Mouse (Mus musculus) liver, adult 2 months (tissue): ENCODE data around the gene Acer3. TPM values are rescaled to one million over a fixed set of nuclear protein-coding genes. Genes with fewer than 3 reads are reported as not detected.
A peak's percentile ranks its signal among the peaks of the same experiment; 100 is the strongest.

ENCODE experiments used
- DNase-seq: peaks from one replicate; pipeline ENCODE4 v3.0.0-alpha.2; 2011; ENCODE audit warnings: low read depth, low spot score; ENCODE audit errors: extremely low read depth
- H3K27ac ChIP-seq: fragments of 200-500 bp; replicated peaks from 2 replicates; pipeline ENCODE4 v1.5.1; 2012; ENCODE audit warnings: low read depth, mild to moderate bottlenecking, control low read depth, inconsistent platforms, low read length; ENCODE audit not compliant: insufficient read depth
- H3K27me3 ChIP-seq: fragments of 200-500 bp; 2 replicates; pipeline ENCODE4 v1.6.1; 2012; ENCODE audit warnings: mild to moderate bottlenecking, moderate library complexity, low read length, inconsistent platforms; ENCODE audit not compliant: control insufficient read depth, insufficient read depth
- H3K36me3 ChIP-seq: fragments of 200-500 bp; 2 replicates; pipeline ENCODE4 v1.6.1; 2012; ENCODE audit warnings: low read length, inconsistent platforms; ENCODE audit not compliant: control insufficient read depth, insufficient read depth
- H3K4me1 ChIP-seq: fragments of 200-500 bp; 2 replicates; pipeline ENCODE4 v1.6.1; 2011; ENCODE audit warnings: low read length; ENCODE audit not compliant: control insufficient read depth, insufficient read depth
- H3K4me3 ChIP-seq: fragments of 200-500 bp; 2 replicates; pipeline ENCODE4 v1.5.1; 2011; ENCODE audit warnings: low read depth, mild to moderate bottlenecking, control low read depth, low read length, moderate library complexity; ENCODE audit not compliant: insufficient read depth
- H3K79me2 ChIP-seq: fragments of 200-500 bp; 2 replicates; pipeline ENCODE4 v1.6.1; 2012; ENCODE audit warnings: inconsistent platforms, mild to moderate bottlenecking, low read length, moderate library complexity; ENCODE audit not compliant: control insufficient read depth, insufficient read depth
- H3K9ac ChIP-seq: fragments of 200-500 bp; 2 replicates; pipeline ENCODE4 v1.6.1; 2012; ENCODE audit warnings: low read depth, mild to moderate bottlenecking, control low read depth, inconsistent platforms, low read length
- CTCF ChIP-seq: fragments of 200-500 bp; IDR thresholded peaks from 2 replicates; pipeline ENCODE4 v1.5.1; 2011; ENCODE audit warnings: low read depth, low read length, control low read depth
- POLR2A ChIP-seq: fragments of 200-500 bp; IDR thresholded peaks from 2 replicates; pipeline ENCODE4 v1.6.1; 2011; ENCODE audit warnings: low read length, control low read depth; ENCODE audit not compliant: insufficient read depth; ENCODE audit errors: extremely low read depth
- WGBS: fragments of 180-500 bp; shearing (Covaris S2); methylation state at CpG from one replicate; pipeline ENCODE4 v1.1.7; 2018; 5-methylcytosine and 5-hydroxymethylcytosine counted together
- polyA plus RNA-seq: library from polyadenylated mRNA; depleted of rRNA; stranded (reverse); fragments of >200 nt; gene quantifications from 2 replicates; pipeline ENCODE4 v1.2.3, GENCODE M21; 2012
- total RNA-seq: library from RNA; depleted of rRNA; stranded (reverse); fragments of >200 nt; gene quantifications from 2 replicates; pipeline ENCODE4 v1.2.3, GENCODE M21; 2014

Acer3 gene
- total and polyA plus RNA-seq, 2 experiments: 7.4 to 19.7 TPM

DNA sequence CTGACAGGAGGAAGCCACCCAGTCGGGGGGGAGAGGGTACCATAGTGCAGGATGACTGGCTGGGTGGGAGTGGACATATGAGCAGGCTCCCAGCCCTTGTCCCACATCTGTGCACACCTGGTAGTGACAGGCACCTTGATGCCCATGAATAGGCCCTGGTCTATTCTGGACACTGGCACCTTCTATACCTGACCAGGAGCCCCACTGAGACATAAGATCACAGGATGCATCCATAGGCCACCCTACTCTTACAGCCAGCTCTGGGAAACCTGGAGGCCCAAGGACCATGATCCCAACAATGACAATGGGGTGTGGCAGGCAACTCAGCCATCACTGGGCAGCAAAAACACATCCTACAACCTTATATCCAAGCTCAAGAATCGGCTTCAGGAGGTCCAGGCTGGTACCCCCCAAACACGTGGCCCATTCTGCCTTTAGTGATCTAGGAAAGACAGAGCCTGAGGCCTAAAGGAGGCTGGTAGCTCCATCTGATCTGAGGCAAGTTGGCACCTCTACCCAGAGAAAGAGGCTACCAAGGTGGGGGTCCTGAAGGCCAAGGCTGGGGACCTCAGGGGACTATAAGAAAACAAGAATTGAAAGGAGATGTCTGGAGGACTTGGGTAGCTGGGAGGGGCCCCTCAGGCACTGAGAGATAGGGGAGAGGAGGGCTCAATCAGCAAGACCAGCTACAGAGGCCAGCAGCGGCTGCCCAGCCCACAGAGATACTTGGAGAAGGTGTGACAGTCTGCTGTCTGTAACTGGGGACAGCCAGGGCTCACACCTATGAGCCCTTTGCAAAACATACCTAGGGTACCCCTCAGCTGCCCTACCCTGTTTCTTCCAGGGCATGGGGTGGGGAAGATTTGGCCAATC, 145.9 kb downstream of the Acer3 start:
- no peak for TF ChIP-seq POLR2A
- Histone ChIP-seq H3K79me2 (no peaks in the 10 kb centered on the region), H3K9ac (no peak overlapping the region), H3K36me3 (no peaks in the 10 kb centered on the region), H3K4me1 (peaks cover 17% of the 10 kb centered on the region), H3K4me3 (no peak overlapping the region), H3K27ac (no peak overlapping the region), H3K27me3 (no peaks in the 10 kb centered on the region)
- no peak for DNase-seq
- 92% methylated on average over 4 of the region's 4 CpGs for WGBS

DNA sequence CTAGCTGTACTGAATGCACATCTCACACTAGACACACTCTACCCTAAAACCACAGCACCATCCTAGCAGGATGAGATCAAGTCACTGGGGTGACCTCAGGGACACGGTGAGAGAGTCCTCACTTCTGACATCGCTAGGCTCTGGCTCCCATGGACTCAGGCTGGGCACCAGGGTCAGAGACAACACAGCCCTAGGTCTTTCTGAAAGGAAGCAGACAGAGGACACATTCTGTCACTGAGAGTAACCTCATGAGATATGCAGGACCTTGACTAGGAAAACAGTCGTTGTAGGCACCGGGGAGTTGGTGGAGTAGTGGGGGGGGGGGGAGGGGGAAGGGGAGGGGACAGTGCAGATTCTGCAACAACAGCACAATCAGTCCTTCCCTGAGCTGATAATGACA, 147.6 kb downstream of the Acer3 start:
- TF ChIP-seq POLR2A: no peak
- peaks cover 10% of the 10 kb centered on the region; the same call in 1 of the 2 replicates for H3K4me1 ChIP-seq
- no peak for DNase-seq
- no peak overlapping the region for H3K27ac ChIP-seq
- no peak overlapping the region for H3K4me3 ChIP-seq
- H3K36me3 ChIP-seq: no peaks in the 10 kb centered on the region
- H3K27me3 ChIP-seq: no peaks in the 10 kb centered on the region
- no peaks in the 10 kb centered on the region for H3K79me2 ChIP-seq
- 55% methylated on average over 4 of the region's 4 CpGs for WGBS
- H3K9ac ChIP-seq: no peak overlapping the region

DNA sequence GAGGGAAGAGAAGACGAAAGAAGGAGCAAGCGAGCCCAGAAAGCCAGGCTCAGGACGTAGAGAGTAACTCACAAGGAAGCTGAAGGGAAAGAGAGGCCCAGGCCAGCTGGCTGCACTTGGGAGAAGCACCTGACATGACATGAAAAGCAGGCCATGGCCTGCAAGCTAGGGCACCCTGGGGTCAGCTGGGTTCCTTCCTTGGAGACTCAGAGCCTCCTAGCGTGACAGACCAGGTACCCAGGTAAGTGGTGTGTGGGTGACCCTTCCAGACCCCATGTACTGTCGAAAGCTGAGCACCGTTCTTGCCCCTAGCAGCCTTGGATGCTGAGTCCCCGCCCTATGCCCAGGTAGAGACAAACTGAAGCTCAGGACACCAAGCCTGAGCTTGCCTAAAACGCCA, 148.3 kb downstream of the Acer3 start:
- Histone ChIP-seq H3K4me1 (peaks cover 10% of the 10 kb centered on the region; the same call in 1 of the 2 replicates), H3K4me3 (no peak overlapping the region), H3K27me3 (no peaks in the 10 kb centered on the region), H3K9ac (no peak overlapping the region), H3K27ac (no peak overlapping the region), H3K79me2 (no peaks in the 10 kb centered on the region), H3K36me3 (no peaks in the 10 kb centered on the region)
- DNase-seq: no peak
- WGBS: 95% methylated on average over 8 of the region's 8 CpGs
- TF ChIP-seq POLR2A (no peak), CTCF (no peak)

DNA sequence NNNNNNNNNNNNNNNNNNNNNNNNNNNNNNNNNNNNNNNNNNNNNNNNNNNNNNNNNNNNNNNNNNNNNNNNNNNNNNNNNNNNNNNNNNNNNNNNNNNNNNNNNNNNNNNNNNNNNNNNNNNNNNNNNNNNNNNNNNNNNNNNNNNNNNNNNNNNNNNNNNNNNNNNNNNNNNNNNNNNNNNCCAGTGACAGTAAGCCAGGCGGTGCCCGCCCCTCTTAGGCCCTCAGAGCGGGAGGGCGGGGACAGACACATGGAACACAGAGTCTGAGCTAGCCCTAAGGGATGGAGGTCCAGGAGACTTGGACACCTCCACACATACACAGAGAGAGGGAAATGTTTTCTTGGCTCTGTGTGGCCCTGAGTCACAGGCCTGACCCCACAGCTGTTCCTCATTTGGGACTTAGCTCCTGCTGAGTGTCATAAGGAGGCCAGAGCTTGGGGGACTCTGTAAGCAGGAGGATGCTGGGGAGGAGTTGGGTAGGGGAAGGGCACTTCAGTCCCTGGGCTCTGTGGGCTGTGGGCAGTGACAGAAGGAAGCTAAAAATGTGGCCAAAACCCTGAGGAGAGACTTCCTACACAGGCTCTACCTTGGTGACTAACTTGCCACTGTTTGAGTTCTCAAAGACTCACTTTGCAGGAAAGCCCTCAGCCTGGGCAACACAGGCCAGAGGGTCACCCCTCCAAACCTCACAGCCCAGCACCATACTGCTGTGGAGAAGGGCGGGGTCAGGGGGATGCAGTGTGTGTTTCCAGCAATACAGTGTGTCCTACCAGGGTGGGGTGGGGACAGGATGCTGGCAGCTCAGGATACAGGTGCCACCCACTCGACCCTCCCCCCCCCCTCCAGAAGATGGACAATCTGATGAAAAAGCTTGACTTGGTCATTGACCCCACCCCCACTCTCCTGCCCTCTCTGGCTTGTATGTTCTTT, 149.6 kb downstream of the Acer3 start:
- Histone ChIP-seq H3K27me3 (no peaks in the 10 kb centered on the region), H3K4me3 (no peak overlapping the region), H3K9ac (no peak overlapping the region), H3K36me3 (no peaks in the 10 kb centered on the region), H3K27ac (peak overlapping the region; percentile 8; the same call in 1 of the 2 replicates), H3K4me1 (peaks cover 7% of the 10 kb centered on the region; the same call in 1 of the 2 replicates), H3K79me2 (no peaks in the 10 kb centered on the region)
- no peak for DNase-seq
- TF ChIP-seq CTCF (no peak), POLR2A (no peak)
- WGBS: 76% methylated on average over 6 of the region's 6 CpGs

DNA sequence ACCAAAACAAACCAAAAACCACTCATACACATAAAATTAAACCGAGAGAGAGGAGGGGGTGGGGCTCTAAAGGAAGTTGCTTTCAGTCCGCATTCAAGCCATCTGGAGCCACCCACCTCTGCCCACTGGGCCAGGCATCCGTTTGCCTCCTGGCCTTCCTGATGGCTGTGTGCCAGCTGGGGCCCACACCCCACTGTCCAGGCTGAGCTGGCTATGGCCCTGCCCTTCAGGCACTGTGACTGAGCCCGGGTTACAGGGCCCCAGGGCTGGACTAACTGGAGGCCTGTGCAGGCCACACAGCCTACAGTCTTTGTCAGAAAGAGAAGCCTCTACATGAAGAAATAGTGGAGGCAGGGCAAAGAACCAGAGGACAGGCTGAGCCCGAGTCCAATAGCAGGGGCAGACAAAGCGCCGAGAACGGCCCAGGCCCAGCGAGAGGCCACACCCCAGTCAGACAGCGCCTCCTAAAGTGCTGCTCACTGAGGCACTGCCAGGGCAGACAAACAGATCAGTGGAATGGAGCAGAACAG, 155.9 kb downstream of the Acer3 start:
- H3K79me2 ChIP-seq: no peaks in the 10 kb centered on the region
- TF ChIP-seq POLR2A (no peak), CTCF (no peak)
- H3K4me3 ChIP-seq: no peak overlapping the region
- H3K27ac ChIP-seq: no peak overlapping the region
- 53% methylated on average over 10 of the region's 10 CpGs for WGBS
- no peaks in the 10 kb centered on the region for H3K27me3 ChIP-seq
- no peak overlapping the region; the same call in 1 of the 2 replicates for H3K9ac ChIP-seq
- H3K4me1 ChIP-seq: peaks cover 4% of the 10 kb centered on the region; the same call in 1 of the 2 replicates
- no peaks in the 10 kb centered on the region for H3K36me3 ChIP-seq
- DNase-seq: no peak
